Comparison of ENCODE assay signal across 10 mouse cellular contexts in genomic region chr11:104599265-104599945, GRCm38 (mm10). TPM values are rescaled to one million over a fixed set of nuclear protein-coding genes. Genes with fewer than 3 reads are reported as not detected.
A peak's percentile ranks its signal among the peaks of the same experiment; 100 is the strongest.
DNase-seq lines count a peak whose midpoint lies in the region; ATAC-seq and TF ChIP-seq lines count a peak whose summit lies in the region.
"Had no signal": no experiment of that assay in that cellular context is flagged by ENCODE, and none has a peak within 500 bp of the region (broad histone marks: within the 10 kb centered on the region; RNA-seq: fewer than 3 reads in every experiment).

No protein-coding gene starts in this region.

- H3K27me3 ChIP-seq in heart, embryonic 10.5 days (ENCODE audit: insufficient read depth, poor library complexity, severe bottlenecking), result 0 out of 2 replicates have a peak, but pooled peaks cover 6% of the 10 kb centered on the region
- no peaks in the 10 kb centered on the region for H3K27me3 ChIP-seq in testis, adult 2 months (ENCODE audit: control insufficient read depth, insufficient read depth, low read length)
- no peaks in the 10 kb centered on the region for H3K27me3 ChIP-seq in forebrain, embryonic 12.5 days
- H3K27me3 ChIP-seq: limb, embryonic 15.5 days had no signal

- H3K27ac ChIP-seq in heart, embryonic 10.5 days, result no peak overlapping the region
- peak overlapping the region; percentile 37 for H3K27ac ChIP-seq in testis, adult 2 months (ENCODE audit: control insufficient read depth, insufficient read depth, low read depth, low read length)
- no peak overlapping the region for H3K27ac ChIP-seq in forebrain, embryonic 12.5 days
- H3K27ac ChIP-seq: limb, embryonic 15.5 days had no signal

- H3K9ac ChIP-seq in forebrain, embryonic 12.5 days, result no peak overlapping the region
- H3K9ac ChIP-seq: limb, embryonic 15.5 days had no signal

- peaks cover 9% of the 10 kb centered on the region for H3K4me1 ChIP-seq in heart, embryonic 10.5 days
- no peaks in the 10 kb centered on the region; the same call in 1 of the 2 replicates for H3K4me1 ChIP-seq in testis, adult 2 months (ENCODE audit: control insufficient read depth, insufficient read depth, low read length)
- no peaks in the 10 kb centered on the region for H3K4me1 ChIP-seq in forebrain, embryonic 12.5 days
- H3K4me1 ChIP-seq: limb, embryonic 15.5 days had no signal

- no peak for TF ChIP-seq POLR2A in testis, adult 2 months (IDR thresholded peaks at IDR 0.05; ENCODE audit: control insufficient read depth, low read depth, low read length)

- H3K36me3 ChIP-seq in heart, embryonic 10.5 days, result no peaks in the 10 kb centered on the region
- no peaks in the 10 kb centered on the region for H3K36me3 ChIP-seq in testis, adult 2 months (ENCODE audit: control insufficient read depth, insufficient read depth, low read length)
- no peaks in the 10 kb centered on the region for H3K36me3 ChIP-seq in forebrain, embryonic 12.5 days (replicated peaks)
- H3K36me3 ChIP-seq: limb, embryonic 15.5 days had no signal

- TF ChIP-seq CTCF in testis, adult 2 months (IDR thresholded peaks at IDR 0.05; ENCODE audit: control insufficient read depth, insufficient read depth, insufficient replicate concordance, low read depth, low read length), result no peak

- WGBS in heart, embryonic 10.5 days, result 79% methylated on average over 13 of the region's 13 CpGs
- 88% methylated on average over 13 of the region's 13 CpGs for WGBS in forebrain, embryonic 12.5 days

- H3K9me3 ChIP-seq in heart, embryonic 10.5 days, result no peaks in the 10 kb centered on the region
- H3K9me3 ChIP-seq in forebrain, embryonic 12.5 days, result no peaks in the 10 kb centered on the region
- H3K9me3 ChIP-seq: limb, embryonic 15.5 days had no signal

- ATAC-seq in forebrain, embryonic 12.5 days (ENCODE audit: low FRiP score), result no peak

- no peak overlapping the region for H3K4me3 ChIP-seq in heart, embryonic 10.5 days
- no peak overlapping the region for H3K4me3 ChIP-seq in testis, adult 2 months (ENCODE audit: control insufficient read depth, low read depth, low read length)
- no peak overlapping the region for H3K4me3 ChIP-seq in forebrain, embryonic 12.5 days (replicated peaks)
- H3K4me3 ChIP-seq: limb, embryonic 15.5 days had no signal

- H3K4me2 ChIP-seq in forebrain, embryonic 12.5 days, result no peak overlapping the region
- H3K4me2 ChIP-seq: limb, embryonic 15.5 days; midbrain, embryonic 11.5 days had no signal

- peak; percentile 94 for DNase-seq in heart, adult 11 months
- DNase-seq in heart, embryonic 10.5 days (ENCODE audit: low spot score), result no peak
- DNase-seq in testis, postnatal 10 days (ENCODE audit: low spot score), result no peak
- DNase-seq in heart, postnatal 4 days, result peak; percentile 35
- no peak for DNase-seq in spleen, postnatal 4 days (ENCODE audit: low spot score in 2 of 2)
- DNase-seq in urinary bladder, adult 2 months (ENCODE audit: low spot score), result no peak

RNA-seq across cellular contexts. Expression of gene Itgb3, which starts 8.4 kb away (rescaled TPM):
- polyA plus RNA-seq in heart, embryonic 10.5 days (2016; fragmentation: Nextera tagmentation; extraction: Ambion mirVana), result 9.1 and 9.9 TPM in 2 replicates
- polyA plus RNA-seq in testis, adult 2 months (2012; rRNA removed), result 1.3 and 1.4 TPM in 2 replicates
- total RNA-seq in heart, postnatal 4 days (2021), result 1 to 10 TPM; 6.8 to 6.9 TPM
- 48.6 and 62.7 TPM in 2 replicates for polyA plus RNA-seq in urinary bladder, adult 2 months (2012; rRNA removed)
- polyA plus RNA-seq in forebrain, embryonic 12.5 days (2016; fragmentation: Nextera tagmentation; extraction: Ambion mirVana), result 1.6 and 1.8 TPM in 2 replicates

RNA-seq across cellular contexts. Expression of gene Myl4, which starts 48.9 kb away (rescaled TPM):
- polyA plus RNA-seq in heart, embryonic 10.5 days (2016; fragmentation: Nextera tagmentation; extraction: Ambion mirVana), result 1,777 and 2,791 TPM in 2 replicates
- polyA plus RNA-seq in testis, adult 2 months (2012; rRNA removed), result 57.4 and 63.7 TPM in 2 replicates
- 100 to 1,000 TPM; 908 to 955 TPM for total RNA-seq in heart, postnatal 4 days (2021)
- polyA plus RNA-seq in urinary bladder, adult 2 months (2012; rRNA removed), result 78.5 and 80.4 TPM in 2 replicates
- 1.4 and 2.0 TPM in 2 replicates for polyA plus RNA-seq in forebrain, embryonic 12.5 days (2016; fragmentation: Nextera tagmentation; extraction: Ambion mirVana)

RNA-seq across cellular contexts. Expression of gene Cdc27, which starts 49.0 kb away (rescaled TPM):
- 39.0 and 39.8 TPM in 2 replicates for polyA plus RNA-seq in heart, embryonic 10.5 days (2016; fragmentation: Nextera tagmentation; extraction: Ambion mirVana)
- polyA plus RNA-seq in testis, adult 2 months (2012; rRNA removed), result 24.9 and 29.5 TPM in 2 replicates
- 10 to 100 TPM; 44.5 to 49.0 TPM for total RNA-seq in heart, postnatal 4 days (2021)
- polyA plus RNA-seq in urinary bladder, adult 2 months (2012; rRNA removed), result 16.6 and 17.9 TPM in 2 replicates
- 52.6 and 53.7 TPM in 2 replicates for polyA plus RNA-seq in forebrain, embryonic 12.5 days (2016; fragmentation: Nextera tagmentation; extraction: Ambion mirVana)

Comparison
In these comparisons a context has a peak if more than half of its experiments do, and no peak if none do; other contexts are left out.
1. DNase-seq: peak in heart, adult 11 months (single experiment) and heart, postnatal 4 days (single experiment); none in heart, embryonic 10.5 days (single experiment), testis, postnatal 10 days (single experiment), spleen, postnatal 4 days (0 of 2) and urinary bladder, adult 2 months (single experiment).
2. RNA of gene Myl4, which starts 48.9 kb away (polyA plus RNA-seq): 1,777 to 2,791 TPM in heart, embryonic 10.5 days; 78.5 to 80.4 TPM in urinary bladder, adult 2 months, 57.4 to 63.7 TPM in testis, adult 2 months and 1.4 to 2.0 TPM in forebrain, embryonic 12.5 days; every median in the first group is over 10 times any median in the second.